Mouse (Mus musculus) right cerebral cortex, postnatal 36 days (tissue): ENCODE measurements around the gene Trim16.

Source experiments
- DNase-seq, 2 experiments: peaks; one replicate each; pipeline ENCODE4 v3.0.0; 2022; ENCODE audit warnings: low spot score in 2 of 2, mixed read lengths in 1 of 2

Trim16 gene

GRCm38 (mm10) chr11:62820059-62820541 is at the start of gene Trim16:
TSS of gene Trim16 (plus strand) at chr11:62820231.
- DNase-seq = peak; percentile 3 to 8

GRCm38 (mm10) chr11:62776510-62776909 is 43.5 kb upstream of the Trim16 start:
- no peak for DNase-seq

GRCm38 (mm10) chr11:62788935-62789616 is 31.0 kb upstream of the Trim16 start, which contains the start of gene Zfp286:
TSS of gene Zfp286 (minus strand) at chr11:62789462.
- DNase-seq = peak; percentile 90 to 92

- no peak for DNase-seq
Observed at GRCm38 (mm10) chr11:62789617-62789936, 30.5 kb upstream of the Trim16 start.

- no peak for DNase-seq
Observed at GRCm38 (mm10) chr11:62804119-62804518, 15.9 kb upstream of the Trim16 start.

GRCm38 (mm10) chr11:62807965-62808364 is 12.1 kb upstream of the Trim16 start:
- DNase-seq = no peak

- no peak for DNase-seq
Observed at GRCm38 (mm10) chr11:62809201-62809600, 10.8 kb upstream of the Trim16 start.

GRCm38 (mm10) chr11:62812268-62812667 is 7.8 kb upstream of the Trim16 start:
- DNase-seq = no peak

- no peak for DNase-seq
Observed at GRCm38 (mm10) chr11:62813497-62813896, 6.5 kb upstream of the Trim16 start.

- DNase-seq = no peak
Observed at GRCm38 (mm10) chr11:62813970-62814624, 5.9 kb upstream of the Trim16 start.

- DNase-seq = no peak
Observed at GRCm38 (mm10) chr11:62814625-62815024, 5.4 kb upstream of the Trim16 start.

GRCm38 (mm10) chr11:62815438-62815837 is 4.6 kb upstream of the Trim16 start:
- DNase-seq = no peak

- no peak for DNase-seq
Observed at GRCm38 (mm10) chr11:62816591-62816990, 3.4 kb upstream of the Trim16 start.

- DNase-seq = no peak
Observed at GRCm38 (mm10) chr11:62819059-62819686, 858 bp upstream of the Trim16 start.

- DNase-seq = no peak
Observed at GRCm38 (mm10) chr11:62820661-62821437, 818 bp downstream of the Trim16 start.

GRCm38 (mm10) chr11:62821893-62822292 is 1.9 kb downstream of the Trim16 start:
- no peak for DNase-seq

GRCm38 (mm10) chr11:62824211-62824610 is 4.2 kb downstream of the Trim16 start:
- DNase-seq = no peak

- no peak for DNase-seq
Observed at GRCm38 (mm10) chr11:62825222-62826105, 5.4 kb downstream of the Trim16 start.

GRCm38 (mm10) chr11:62826106-62826733 is 6.2 kb downstream of the Trim16 start:
- no peak for DNase-seq

- no peak for DNase-seq
Observed at GRCm38 (mm10) chr11:62827135-62827534, 7.1 kb downstream of the Trim16 start.

GRCm38 (mm10) chr11:62827911-62828310 is 7.9 kb downstream of the Trim16 start:
- DNase-seq = no peak
